Mouse (Mus musculus) midbrain, embryonic 14.5 days (tissue): ENCODE data around the gene Vmn1r217. TPM values are rescaled to one million over a fixed set of nuclear protein-coding genes. Genes with fewer than 3 reads are reported as not detected.

ENCODE experiments used
- ATAC-seq: fragments of 200-750 bp; cut with Nextera tagmentation; 2 replicates; pipeline ENCODE4 v1.8.0; 2017; ENCODE audit warnings: moderate number of reproducible peaks, moderate library complexity; ENCODE audit not compliant: low FRiP score, low TSS enrichment
- DNase-seq: peaks from one replicate; pipeline ENCODE4 v3.0.0-alpha.2; 2015
- H3K27ac ChIP-seq: fragments of 300-500 bp; sonication (generic); replicated peaks from 2 replicates; pipeline ENCODE4 v1.5.1; 2014; ENCODE audit warnings: mild to moderate bottlenecking, low read depth, low read length, moderate library complexity
- H3K27me3 ChIP-seq: fragments of 300-500 bp; sonication (generic); 2 replicates; pipeline ENCODE4 v1.6.1; 2014; ENCODE audit warnings: low read length, control low read depth, mixed read lengths; ENCODE audit not compliant: control insufficient read depth, insufficient read depth
- H3K36me3 ChIP-seq: fragments of 300-500 bp; sonication (generic); 2 replicates; pipeline ENCODE4 v1.6.1; 2014; ENCODE audit warnings: low read length, control low read depth; ENCODE audit not compliant: control insufficient read depth, insufficient read depth
- H3K4me1 ChIP-seq: fragments of 300-500 bp; sonication (generic); 2 replicates; pipeline ENCODE4 v1.6.1; 2014; ENCODE audit warnings: mild to moderate bottlenecking, antibody characterized with exemption, low read length, control low read depth; ENCODE audit not compliant: control insufficient read depth, insufficient read depth
- H3K4me2 ChIP-seq: fragments of 300-500 bp; sonication (generic); 2 replicates; pipeline ENCODE4 v1.6.1; 2014; ENCODE audit warnings: mild to moderate bottlenecking, low read length, moderate library complexity
- H3K4me3 ChIP-seq: fragments of 300-500 bp; sonication (generic); replicated peaks from 2 replicates; pipeline ENCODE4 v1.5.1; 2014; ENCODE audit warnings: low read depth, low read length
- H3K9ac ChIP-seq: fragments of 300-500 bp; sonication (generic); replicated peaks from 2 replicates; pipeline ENCODE4 v1.6.1; 2014; ENCODE audit warnings: mild to moderate bottlenecking, low read length, moderate library complexity
- H3K9me3 ChIP-seq: fragments of 300-500 bp; sonication (generic); 2 replicates; pipeline ENCODE4 v1.6.1; 2016; ENCODE audit warnings: low read length, control low read depth, mixed read lengths; ENCODE audit not compliant: control insufficient read depth
- WGBS: fragments of 180-500 bp; shearing (Covaris S2); extraction: QIAGEN DNeasy Blood & Tissue Kit; methylation state at CpG from one replicate; pipeline ENCODE4 v1.1.7; 2014; 5-methylcytosine and 5-hydroxymethylcytosine counted together
- polyA plus RNA-seq: library from polyadenylated mRNA; unstranded; fragments of >200 nt; fragmentation: Nextera tagmentation; extraction: Ambion mirVana; gene quantifications from 2 replicates; pipeline ENCODE4 v1.2.1, GENCODE M21; 2014

Gene Vmn1r217
- polyA plus RNA-seq, 1 experiment from 2014 or later: not detected

- no peak overlapping the region for H3K4me2 ChIP-seq
- no peaks in the 10 kb centered on the region for H3K4me1 ChIP-seq
- no peak for DNase-seq
- WGBS: 96% methylated on average over 2 of the region's 2 CpGs
- no peaks in the 10 kb centered on the region for H3K9me3 ChIP-seq
- H3K4me3 ChIP-seq: no peak overlapping the region
- ATAC-seq: no peak
- no peak overlapping the region for H3K9ac ChIP-seq
- H3K36me3 ChIP-seq: no peaks in the 10 kb centered on the region
- H3K27me3 ChIP-seq: no peaks in the 10 kb centered on the region
- H3K27ac ChIP-seq: no peak overlapping the region
These were observed 48.7 kb downstream of the Vmn1r217 start for GRCm38 (mm10) chr13:23069312-23069711.

- WGBS: 85% methylated on average over 1 of the region's 1 CpGs
- H3K4me1 ChIP-seq: no peaks in the 10 kb centered on the region
- no peaks in the 10 kb centered on the region for H3K27me3 ChIP-seq
- H3K9me3 ChIP-seq: no peaks in the 10 kb centered on the region
- H3K4me3 ChIP-seq: no peak within 1 kb of the TSS
- H3K27ac ChIP-seq: no peak within 1 kb of the TSS
- H3K9ac ChIP-seq: no peak within 1 kb of the TSS
- no peak for ATAC-seq
- DNase-seq: no peak
- no peak within 1 kb of the TSS for H3K4me2 ChIP-seq
- H3K36me3 ChIP-seq: no peaks in the 10 kb centered on the region
These were observed 50.3 kb downstream of the Vmn1r217 start, which contains the start of gene Vmn1r215 for GRCm38 (mm10) chr13:23067725-23068124. Gene Vmn1r215 (plus strand): TSS chr13:23068025.

DNA sequence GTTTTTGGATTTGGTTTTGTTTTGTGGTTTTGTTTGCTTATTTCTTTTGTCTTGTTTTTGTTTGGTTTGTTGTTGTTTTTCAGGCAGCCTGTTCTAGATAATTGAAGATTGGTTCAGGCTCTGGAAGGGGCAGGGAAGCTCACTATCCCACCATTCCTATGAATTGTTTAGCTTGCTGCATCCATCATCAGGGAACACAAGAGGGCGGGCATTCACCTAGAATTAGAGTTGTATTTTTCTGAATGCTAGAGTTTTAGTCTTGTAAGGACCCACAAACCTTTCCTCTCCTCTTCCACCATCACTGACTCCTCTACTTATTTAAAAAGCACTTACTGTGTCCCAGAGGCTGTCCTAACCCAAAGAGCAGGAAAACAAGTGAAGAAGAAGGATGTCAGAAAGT, 60.2 kb downstream of the Vmn1r217 start:
- DNase-seq (no peak), ATAC-seq (no peak)
- Histone ChIP-seq H3K4me2 (no peak overlapping the region), H3K9me3 (no peaks in the 10 kb centered on the region), H3K27ac (no peak overlapping the region), H3K36me3 (no peaks in the 10 kb centered on the region), H3K4me3 (no peak overlapping the region), H3K9ac (no peak overlapping the region), H3K4me1 (no peaks in the 10 kb centered on the region), H3K27me3 (no peaks in the 10 kb centered on the region)
- WGBS: 64% methylated on average over 1 of the region's 1 CpGs

Other genes starting within 250 kb of the Vmn1r217 start
- not detected in 2 replicates for gene Vmn1r212, start 234.0 kb downstream of the Vmn1r217 start, polyA plus RNA-seq
- not detected in 2 replicates for gene Vmn1r213, start 110.6 kb downstream of the Vmn1r217 start, polyA plus RNA-seq
- gene Vmn1r214, start 87.8 kb downstream of the Vmn1r217 start, polyA plus RNA-seq: not detected in 2 replicates
- gene Vmn1r215, start 50.2 kb downstream of the Vmn1r217 start, polyA plus RNA-seq: not detected in 2 replicates
- not detected in 2 replicates for gene Vmn1r218, start 14.9 kb upstream of the Vmn1r217 start, polyA plus RNA-seq
- gene Vmn1r219, start 41.1 kb upstream of the Vmn1r217 start, polyA plus RNA-seq: not detected in 2 replicates
- gene Vmn1r220, start 69.7 kb upstream of the Vmn1r217 start, polyA plus RNA-seq: not detected in 2 replicates
- gene Vmn1r221, start 95.9 kb upstream of the Vmn1r217 start, polyA plus RNA-seq: not detected in 2 replicates
- not detected in 2 replicates for gene Vmn1r222, start 117.7 kb upstream of the Vmn1r217 start, polyA plus RNA-seq
- not detected in 2 replicates for gene Vmn1r223, start 128.9 kb upstream of the Vmn1r217 start, polyA plus RNA-seq